ENCODE assay signal across 8 mouse cellular contexts in genomic region chr19:46422384-46423338, GRCm38 (mm10). TPM values are rescaled to one million over a fixed set of nuclear protein-coding genes. Genes with fewer than 3 reads are reported as not detected.
DNase-seq lines count a peak whose midpoint lies in the region; ATAC-seq and TF ChIP-seq lines count a peak whose summit lies in the region.

No protein-coding gene starts in this region.

- WGBS in lung, embryonic 16.5 days, result 29% methylated on average over 11 of the region's 11 CpGs
- 31% methylated on average over 11 of the region's 11 CpGs for WGBS in embryonic facial prominence, embryonic 10.5 days
- WGBS in intestine, embryonic 16.5 days, result 40% methylated on average over 11 of the region's 11 CpGs
- 28% methylated on average over 11 of the region's 11 CpGs for WGBS in stomach, embryonic 14.5 days
- 70% methylated on average over 11 of the region's 11 CpGs for WGBS in liver, postnatal 0 days (ENCODE audit: insufficient replicate concordance)

- no peak for TF ChIP-seq EP300 in liver, postnatal 0 days (IDR thresholded peaks at IDR 0.05; ENCODE audit: low read depth)

- H3K9me3 ChIP-seq in lung, embryonic 16.5 days (ENCODE audit: control insufficient read depth, low read length), result no peaks in the 10 kb centered on the region
- H3K9me3 ChIP-seq in embryonic facial prominence, embryonic 10.5 days, result no peaks in the 10 kb centered on the region
- H3K9me3 ChIP-seq in intestine, embryonic 16.5 days (ENCODE audit: control insufficient read depth, low read length), result no peaks in the 10 kb centered on the region
- no peaks in the 10 kb centered on the region for H3K9me3 ChIP-seq in stomach, embryonic 14.5 days (ENCODE audit: control insufficient read depth, low read depth, low read length)
- H3K9me3 ChIP-seq in liver, postnatal 0 days (ENCODE audit: low read length), result no peaks in the 10 kb centered on the region

- H3K36me3 ChIP-seq in lung, embryonic 16.5 days (ENCODE audit: control insufficient read depth, insufficient read depth, low read length), result peaks cover 2% of the 10 kb centered on the region; the same call in 1 of the 2 replicates
- peaks cover 29% of the 10 kb centered on the region for H3K36me3 ChIP-seq in embryonic facial prominence, embryonic 10.5 days (replicated peaks)
- H3K36me3 ChIP-seq in intestine, embryonic 16.5 days (ENCODE audit: control insufficient read depth, insufficient read depth, low read length), result 0 out of 2 replicates have a peak, but pooled peaks cover 2% of the 10 kb centered on the region
- H3K36me3 ChIP-seq in stomach, embryonic 14.5 days (ENCODE audit: control insufficient read depth, insufficient read depth, low read length), result peaks cover 5% of the 10 kb centered on the region; the same call in 1 of the 2 replicates
- no peaks in the 10 kb centered on the region; the same call in 1 of the 2 replicates for H3K36me3 ChIP-seq in liver, postnatal 0 days (replicated peaks; ENCODE audit: insufficient read depth, low read length)

- no peak overlapping the region for H3K4me3 ChIP-seq in lung, embryonic 16.5 days (ENCODE audit: low read length)
- no peak overlapping the region for H3K4me3 ChIP-seq in embryonic facial prominence, embryonic 10.5 days
- H3K4me3 ChIP-seq in intestine, embryonic 16.5 days (ENCODE audit: low read length), result no peak overlapping the region
- no peak overlapping the region for H3K4me3 ChIP-seq in stomach, embryonic 14.5 days (ENCODE audit: low read depth, low read length)
- no peak overlapping the region for H3K4me3 ChIP-seq in liver, postnatal 0 days (ENCODE audit: low read depth, low read length)

- intact Hi-C loops in heart, postnatal 25 days (cut with DNase I), result no loop called here

- ATAC-seq in lung, embryonic 16.5 days (ENCODE audit: low read depth), result peak; percentile 79
- peak; percentile 40 for ATAC-seq in intestine, embryonic 16.5 days
- peak; percentile 56; the same call in 1 of the 2 replicates for ATAC-seq in stomach, embryonic 14.5 days (ENCODE audit: insufficient number of reproducible peaks, insufficient read depth, low FRiP score, low read depth)
- no peak for ATAC-seq in liver, postnatal 0 days

- no peak for TF ChIP-seq CTCF in liver, postnatal 0 days (IDR thresholded peaks at IDR 0.05; ENCODE audit: low read depth)

- H3K9ac ChIP-seq in lung, embryonic 16.5 days (ENCODE audit: low read length), result no peak overlapping the region
- 0 out of 2 replicates have a peak overlapping the region, but pooled peaks have one; percentile 5 for H3K9ac ChIP-seq in intestine, embryonic 16.5 days (ENCODE audit: low read depth, low read length)
- no peak overlapping the region for H3K9ac ChIP-seq in stomach, embryonic 14.5 days (replicated peaks; ENCODE audit: low read depth, low read length)
- no peak overlapping the region for H3K9ac ChIP-seq in liver, postnatal 0 days (replicated peaks)

- no peak for DNase-seq in lung, postnatal 14 days
- peak; percentile 87 for DNase-seq in embryonic facial prominence, embryonic 10.5 days (ENCODE audit: low spot score)
- DNase-seq in adrenal gland, postnatal 14 days, result no peak
- DNase-seq in liver, postnatal 0 days, result no peak
- no peak for DNase-seq in heart, postnatal 25 days (ENCODE audit: low spot score)

- peak overlapping the region; percentile 73 for H3K27ac ChIP-seq in lung, embryonic 16.5 days (ENCODE audit: low read length)
- peak overlapping the region; percentile 66 for H3K27ac ChIP-seq in embryonic facial prominence, embryonic 10.5 days (replicated peaks)
- H3K27ac ChIP-seq in intestine, embryonic 16.5 days (ENCODE audit: low read length), result peak overlapping the region; percentile 20; the same call in 1 of the 2 replicates
- peak overlapping the region; percentile 40 for H3K27ac ChIP-seq in stomach, embryonic 14.5 days (ENCODE audit: low read length)
- H3K27ac ChIP-seq in liver, postnatal 0 days (ENCODE audit: low read depth), result no peak overlapping the region

- H3K4me1 ChIP-seq in lung, embryonic 16.5 days (replicated peaks; ENCODE audit: control insufficient read depth, insufficient read depth, low read length), result peaks cover 27% of the 10 kb centered on the region
- H3K4me1 ChIP-seq in embryonic facial prominence, embryonic 10.5 days, result peaks cover 64% of the 10 kb centered on the region
- H3K4me1 ChIP-seq in intestine, embryonic 16.5 days (ENCODE audit: control insufficient read depth, insufficient read depth, low read length), result peaks cover 18% of the 10 kb centered on the region
- peaks cover 34% of the 10 kb centered on the region; the same call in 1 of the 2 replicates for H3K4me1 ChIP-seq in stomach, embryonic 14.5 days (ENCODE audit: control insufficient read depth, insufficient read depth, low read length)
- 0 out of 2 replicates have a peak, but pooled peaks cover 2% of the 10 kb centered on the region for H3K4me1 ChIP-seq in liver, postnatal 0 days (ENCODE audit: insufficient read depth)

- H3K27me3 ChIP-seq in lung, embryonic 16.5 days (ENCODE audit: control insufficient read depth, insufficient read depth, low read depth, low read length), result no peaks in the 10 kb centered on the region
- H3K27me3 ChIP-seq in embryonic facial prominence, embryonic 10.5 days (replicated peaks; ENCODE audit: low read depth, poor library complexity, severe bottlenecking), result no peaks in the 10 kb centered on the region
- H3K27me3 ChIP-seq in intestine, embryonic 16.5 days (replicated peaks; ENCODE audit: control insufficient read depth, insufficient read depth, low read length), result no peaks in the 10 kb centered on the region
- H3K27me3 ChIP-seq in stomach, embryonic 14.5 days (ENCODE audit: control insufficient read depth, insufficient read depth, low read length), result no peaks in the 10 kb centered on the region
- H3K27me3 ChIP-seq in liver, postnatal 0 days (ENCODE audit: insufficient read depth, low read length), result no peaks in the 10 kb centered on the region

- no peak overlapping the region for H3K4me2 ChIP-seq in lung, embryonic 16.5 days (ENCODE audit: low read depth, low read length)
- no peak overlapping the region for H3K4me2 ChIP-seq in intestine, embryonic 16.5 days (ENCODE audit: low read depth, low read length)
- no peak overlapping the region for H3K4me2 ChIP-seq in stomach, embryonic 14.5 days (replicated peaks; ENCODE audit: low read depth, low read length)
- H3K4me2 ChIP-seq in liver, postnatal 0 days (ENCODE audit: low read depth, low read length), result no peak overlapping the region

RNA-seq across cellular contexts. Expression of gene Sufu, which starts 26.0 kb away (rescaled TPM):
- polyA plus RNA-seq in lung, embryonic 16.5 days (2015; fragmentation: Nextera tagmentation; extraction: Ambion mirVana), result 28.1 and 33.8 TPM in 2 replicates
- polyA plus RNA-seq in embryonic facial prominence, embryonic 10.5 days (2016; fragmentation: Nextera tagmentation; extraction: Ambion mirVana), result 50.5 and 53.4 TPM in 2 replicates
- 20.5 and 20.7 TPM in 2 replicates for polyA plus RNA-seq in intestine, embryonic 16.5 days (2015; fragmentation: Nextera tagmentation; extraction: Ambion mirVana)
- polyA plus RNA-seq in stomach, embryonic 14.5 days (2014; fragmentation: Nextera tagmentation; extraction: Ambion mirVana), result 31.5 and 35.4 TPM in 2 replicates
- 19.0 and 23.6 TPM in 2 replicates for total RNA-seq in adrenal gland, postnatal 14 days (2021)
- polyA plus RNA-seq in liver, postnatal 0 days (2015; fragmentation: Nextera tagmentation; extraction: Ambion mirVana), result 3.7 and 3.8 TPM in 2 replicates
- 10 to 100 TPM; 12.0 to 12.6 TPM for total RNA-seq in heart, postnatal 25 days (2021)

RNA-seq across cellular contexts. Expression of gene Actr1a, which starts 27.1 kb away (rescaled TPM):
- polyA plus RNA-seq in lung, embryonic 16.5 days (2015; fragmentation: Nextera tagmentation; extraction: Ambion mirVana), result 132 and 137 TPM in 2 replicates
- 164 and 170 TPM in 2 replicates for polyA plus RNA-seq in embryonic facial prominence, embryonic 10.5 days (2016; fragmentation: Nextera tagmentation; extraction: Ambion mirVana)
- polyA plus RNA-seq in intestine, embryonic 16.5 days (2015; fragmentation: Nextera tagmentation; extraction: Ambion mirVana), result 116 and 119 TPM in 2 replicates
- 141 and 142 TPM in 2 replicates for polyA plus RNA-seq in stomach, embryonic 14.5 days (2014; fragmentation: Nextera tagmentation; extraction: Ambion mirVana)
- total RNA-seq in adrenal gland, postnatal 14 days (2021), result 93.2 and 103 TPM in 2 replicates
- polyA plus RNA-seq in liver, postnatal 0 days (2015; fragmentation: Nextera tagmentation; extraction: Ambion mirVana), result 31.8 and 35.4 TPM in 2 replicates
- 10 to 100 TPM; 89.3 to 94.8 TPM for total RNA-seq in heart, postnatal 25 days (2021)
